Mouse (Mus musculus) fat pad, adult 2 months (tissue): Measurements from ENCODE around the gene Gprasp1.
"Not testable (repeated sequence)": the region's sequence is repeated elsewhere in the genome, so short reads cannot be mapped to it uniquely, and the experiment has no call there.

Experiments used
- DNase-seq: peaks from one replicate; pipeline ENCODE4 v3.0.0-alpha.2; 2011; ENCODE audit warnings: low read depth, low spot score; ENCODE audit errors: extremely low read depth

Gprasp1 gene

GRCm38 (mm10) chrX:135835896-135836295, 93.4 kb downstream of the Gprasp1 start:
- DNase-seq, result not testable (repeated sequence)

GRCm38 (mm10) chrX:135837896-135838295, 95.4 kb downstream of the Gprasp1 start:
- DNase-seq, result no peak

GRCm38 (mm10) chrX:135838521-135839360, 96.2 kb downstream of the Gprasp1 start, which contains the start of gene Gprasp2:
TSS of gene Gprasp2 (plus strand) at chrX:135839034.
- DNase-seq, result not testable (repeated sequence)

GRCm38 (mm10) chrX:135839397-135840391, 97.2 kb downstream of the Gprasp1 start:
- not testable (repeated sequence) for DNase-seq
